8 mouse cellular contexts compared by ENCODE assay signal in genomic region chr4:132532496-132532895, GRCm38 (mm10). TPM values are rescaled to one million over a fixed set of nuclear protein-coding genes. Genes with fewer than 3 reads are reported as not detected.
DNase-seq lines count a peak whose midpoint lies in the region; ATAC-seq and TF ChIP-seq lines count a peak whose summit lies in the region.

No protein-coding gene starts in this region.

- peaks cover 34% of the 10 kb centered on the region for H3K36me3 ChIP-seq in heart, embryonic 14.5 days (ENCODE audit: control insufficient read depth, insufficient read depth, low read length)
- peaks cover 40% of the 10 kb centered on the region for H3K36me3 ChIP-seq in limb, embryonic 10.5 days
- H3K36me3 ChIP-seq in neural tube, embryonic 15.5 days = peaks cover 16% of the 10 kb centered on the region

- peak in 1 of 2 experiments; percentile 15 for DNase-seq in layer of hippocampus, adult 2 months (ENCODE audit: low spot score in 2 of 2)
- no peak for DNase-seq in layer of hippocampus, adult 9-10 months (ENCODE audit: low spot score)
- peak; percentile 68 for DNase-seq in c-Kit-positive CD71-positive TER-119-positive erythroid progenitor cells, embryonic 14.5 days (ENCODE audit: low spot score)
- DNase-seq in limb, embryonic 10.5 days (ENCODE audit: low spot score) = no peak
- DNase-seq in urinary bladder, adult 18-20 months (ENCODE audit: low spot score in 2 of 2) = no peak
- DNase-seq in layer of hippocampus, postnatal 36 days = no peak

- peak overlapping the region; percentile 79 for H3K4me3 ChIP-seq in layer of hippocampus, adult 2 months
- peak overlapping the region; percentile 77 to 98 for H3K4me3 ChIP-seq in heart, embryonic 14.5 days (ENCODE audit: control insufficient read depth in 1 of 2, insufficient read depth in 1 of 2, low read depth in 1 of 2, low read length in 2 of 2)
- H3K4me3 ChIP-seq in limb, embryonic 10.5 days = peak overlapping the region; percentile 87
- H3K4me3 ChIP-seq in neural tube, embryonic 15.5 days (replicated peaks) = peak overlapping the region; percentile 89

- peaks cover 5 to 32% of the 10 kb centered on the region in 2 experiments; a peak in 3 of 4 replicates for H3K4me1 ChIP-seq in heart, embryonic 14.5 days (ENCODE audit: control insufficient read depth in 2 of 2, insufficient read depth in 2 of 2, low read length in 2 of 2)
- peaks cover 33% of the 10 kb centered on the region for H3K4me1 ChIP-seq in limb, embryonic 10.5 days
- peaks cover 38% of the 10 kb centered on the region for H3K4me1 ChIP-seq in neural tube, embryonic 15.5 days

- peak overlapping the region; percentile 95 for H3K9ac ChIP-seq in heart, embryonic 14.5 days (ENCODE audit: low read length)
- H3K9ac ChIP-seq in neural tube, embryonic 15.5 days (replicated peaks) = peak overlapping the region; percentile 99

- TF ChIP-seq CTCF in layer of hippocampus, adult 2 months (conservative IDR thresholded peaks at IDR 0.05) = no peak

- peak overlapping the region; percentile 96 for H3K27ac ChIP-seq in layer of hippocampus, adult 2 months
- peak overlapping the region; percentile 96 to 99 for H3K27ac ChIP-seq in heart, embryonic 14.5 days (replicated peaks in 1 of 2; ENCODE audit: control insufficient read depth in 1 of 2, insufficient read depth in 1 of 2, low read depth in 2 of 2, low read length in 2 of 2)
- H3K27ac ChIP-seq in limb, embryonic 10.5 days = peak overlapping the region; percentile 97
- peak overlapping the region; percentile 99 for H3K27ac ChIP-seq in neural tube, embryonic 15.5 days (replicated peaks)

- H3K27me3 ChIP-seq in heart, embryonic 14.5 days (ENCODE audit: control insufficient read depth, insufficient read depth, low read length) = no peaks in the 10 kb centered on the region
- H3K27me3 ChIP-seq in limb, embryonic 10.5 days (ENCODE audit: low read depth, poor library complexity, severe bottlenecking) = no peaks in the 10 kb centered on the region
- H3K27me3 ChIP-seq in neural tube, embryonic 15.5 days (replicated peaks) = no peaks in the 10 kb centered on the region

- peak overlapping the region; percentile 75 for H3K4me2 ChIP-seq in heart, embryonic 14.5 days (ENCODE audit: low read length)
- peak overlapping the region; percentile 79 for H3K4me2 ChIP-seq in neural tube, embryonic 15.5 days

- WGBS in heart, embryonic 14.5 days = 0% methylated on average over 5 of the region's 5 CpGs
- WGBS in limb, embryonic 10.5 days = 44% methylated on average over 5 of the region's 5 CpGs
- 31% methylated on average over 5 of the region's 5 CpGs for WGBS in neural tube, embryonic 15.5 days

- ATAC-seq in heart, embryonic 14.5 days (ENCODE audit: insufficient number of reproducible peaks, insufficient read depth, low FRiP score, low read depth) = peak; percentile 48; the same call in 1 of the 2 replicates
- 0 out of 2 replicates have a peak, but pooled peaks have one; percentile 12 for ATAC-seq in neural tube, embryonic 15.5 days (ENCODE audit: low FRiP score)

- no peaks in the 10 kb centered on the region for H3K9me3 ChIP-seq in heart, embryonic 14.5 days (ENCODE audit: control insufficient read depth, low read length)
- H3K9me3 ChIP-seq in limb, embryonic 10.5 days (replicated peaks) = no peaks in the 10 kb centered on the region
- H3K9me3 ChIP-seq in neural tube, embryonic 15.5 days (replicated peaks) = no peaks in the 10 kb centered on the region

RNA-seq across cellular contexts. Expression of gene Atpif1, which starts 1.0 kb away (rescaled TPM):
- total RNA-seq in layer of hippocampus, adult 2 months (2021) = 100 to 1,000 TPM; 416 to 419 TPM
- 1,706 and 1,766 TPM in 2 replicates for polyA plus RNA-seq in heart, embryonic 14.5 days (2014; fragmentation: Nextera tagmentation; extraction: Ambion mirVana)
- polyA plus RNA-seq in limb, embryonic 10.5 days (2016; fragmentation: Nextera tagmentation; extraction: Ambion mirVana) = 1,005 and 1,007 TPM in 2 replicates
- 1,367 and 1,513 TPM in 2 replicates for polyA plus RNA-seq in neural tube, embryonic 15.5 days (2015; fragmentation: Nextera tagmentation; extraction: Ambion mirVana)
- 100 to 1,000 TPM; 415 to 443 TPM for total RNA-seq in layer of hippocampus, postnatal 36 days (2021)

RNA-seq across cellular contexts. Expression of gene Dnajc8, which starts 2.9 kb away (rescaled TPM):
- total RNA-seq in layer of hippocampus, adult 2 months (2021) = 10 to 100 TPM; 87.9 to 92.9 TPM
- polyA plus RNA-seq in heart, embryonic 14.5 days (2014; fragmentation: Nextera tagmentation; extraction: Ambion mirVana) = 112 and 117 TPM in 2 replicates
- 213 and 229 TPM in 2 replicates for polyA plus RNA-seq in limb, embryonic 10.5 days (2016; fragmentation: Nextera tagmentation; extraction: Ambion mirVana)
- polyA plus RNA-seq in neural tube, embryonic 15.5 days (2015; fragmentation: Nextera tagmentation; extraction: Ambion mirVana) = 135 and 146 TPM in 2 replicates
- total RNA-seq in layer of hippocampus, postnatal 36 days (2021) = 10 to 100 TPM; 77.9 to 86.7 TPM

RNA-seq across cellular contexts. Expression of gene Sesn2, which starts 22.2 kb away (rescaled TPM):
- total RNA-seq in layer of hippocampus, adult 2 months (2021) = 10 to 100 TPM; 13.1 to 13.3 TPM
- polyA plus RNA-seq in heart, embryonic 14.5 days (2014; fragmentation: Nextera tagmentation; extraction: Ambion mirVana) = 3.8 and 4.4 TPM in 2 replicates
- polyA plus RNA-seq in limb, embryonic 10.5 days (2016; fragmentation: Nextera tagmentation; extraction: Ambion mirVana) = 10.9 and 11.7 TPM in 2 replicates
- 11.9 and 14.2 TPM in 2 replicates for polyA plus RNA-seq in neural tube, embryonic 15.5 days (2015; fragmentation: Nextera tagmentation; extraction: Ambion mirVana)
- total RNA-seq in layer of hippocampus, postnatal 36 days (2021) = 10 to 100 TPM; 12.8 to 13.5 TPM

RNA-seq across cellular contexts. Expression of gene Ptafr, which starts 31.4 kb away (rescaled TPM):
- total RNA-seq in layer of hippocampus, adult 2 months (2021) = 1 to 10 TPM; 1.0 to 1.1 TPM
- polyA plus RNA-seq in heart, embryonic 14.5 days (2014; fragmentation: Nextera tagmentation; extraction: Ambion mirVana) = 0.66 and 0.73 TPM in 2 replicates
- 0.20 and 0.25 TPM in 2 replicates for polyA plus RNA-seq in limb, embryonic 10.5 days (2016; fragmentation: Nextera tagmentation; extraction: Ambion mirVana)
- 0.65 and 1.2 TPM in 2 replicates for polyA plus RNA-seq in neural tube, embryonic 15.5 days (2015; fragmentation: Nextera tagmentation; extraction: Ambion mirVana)
- 1 to 10 TPM; 1.2 TPM for total RNA-seq in layer of hippocampus, postnatal 36 days (2021)
